Mouse (Mus musculus) olfactory bulb, adult 2 months (tissue): Measurements from ENCODE around the gene Naa25. TPM values are rescaled to one million over a fixed set of nuclear protein-coding genes. Genes with fewer than 3 reads are reported as not detected.
"Not testable (repeated sequence)": the region's sequence is repeated elsewhere in the genome, so short reads cannot be mapped to it uniquely, and the experiment has no call there.

Source experiments
- H3K27ac ChIP-seq: fragments of 200-500 bp; 2 replicates; pipeline ENCODE4 v1.5.1; 2012; ENCODE audit warnings: low read depth, low read length; ENCODE audit not compliant: insufficient read depth
- H3K4me1 ChIP-seq: fragments of 200-500 bp; 2 replicates; pipeline ENCODE4 v1.6.1; 2012; ENCODE audit warnings: low read length; ENCODE audit not compliant: control insufficient read depth, insufficient read depth
- H3K4me3 ChIP-seq: fragments of 200-500 bp; 2 replicates; pipeline ENCODE4 v1.5.1; 2012; ENCODE audit warnings: mild to moderate bottlenecking, low read depth, low read length, moderate library complexity; ENCODE audit not compliant: insufficient read depth
- CTCF ChIP-seq: fragments of 200-500 bp; IDR thresholded peaks from 2 replicates; pipeline ENCODE4 v1.5.1; 2012; ENCODE audit warnings: low read depth, mild to moderate bottlenecking, low read length, moderate library complexity; ENCODE audit not compliant: insufficient read depth
- POLR2A ChIP-seq: fragments of 200-500 bp; IDR thresholded peaks from 2 replicates; pipeline ENCODE4 v1.6.1; 2012; ENCODE audit warnings: mild to moderate bottlenecking, low read depth, low read length, moderate library complexity; ENCODE audit not compliant: insufficient read depth
- WGBS: fragments of 180-500 bp; shearing (Covaris S2); methylation state at CpG from one replicate; pipeline ENCODE4 v1.1.7; 2018; 5-methylcytosine and 5-hydroxymethylcytosine counted together
- polyA plus RNA-seq: library from polyadenylated mRNA; stranded (reverse); fragments of >200 nt; gene quantifications from 2 replicates; pipeline ENCODE4 v1.2.4, GENCODE M21; 2012; ENCODE audit warnings: low replicate concordance; ENCODE audit not compliant: missing spikeins, insufficient read depth, insufficient read length

Naa25 gene
- polyA plus RNA-seq, result not detected in 2 replicates

DNA sequence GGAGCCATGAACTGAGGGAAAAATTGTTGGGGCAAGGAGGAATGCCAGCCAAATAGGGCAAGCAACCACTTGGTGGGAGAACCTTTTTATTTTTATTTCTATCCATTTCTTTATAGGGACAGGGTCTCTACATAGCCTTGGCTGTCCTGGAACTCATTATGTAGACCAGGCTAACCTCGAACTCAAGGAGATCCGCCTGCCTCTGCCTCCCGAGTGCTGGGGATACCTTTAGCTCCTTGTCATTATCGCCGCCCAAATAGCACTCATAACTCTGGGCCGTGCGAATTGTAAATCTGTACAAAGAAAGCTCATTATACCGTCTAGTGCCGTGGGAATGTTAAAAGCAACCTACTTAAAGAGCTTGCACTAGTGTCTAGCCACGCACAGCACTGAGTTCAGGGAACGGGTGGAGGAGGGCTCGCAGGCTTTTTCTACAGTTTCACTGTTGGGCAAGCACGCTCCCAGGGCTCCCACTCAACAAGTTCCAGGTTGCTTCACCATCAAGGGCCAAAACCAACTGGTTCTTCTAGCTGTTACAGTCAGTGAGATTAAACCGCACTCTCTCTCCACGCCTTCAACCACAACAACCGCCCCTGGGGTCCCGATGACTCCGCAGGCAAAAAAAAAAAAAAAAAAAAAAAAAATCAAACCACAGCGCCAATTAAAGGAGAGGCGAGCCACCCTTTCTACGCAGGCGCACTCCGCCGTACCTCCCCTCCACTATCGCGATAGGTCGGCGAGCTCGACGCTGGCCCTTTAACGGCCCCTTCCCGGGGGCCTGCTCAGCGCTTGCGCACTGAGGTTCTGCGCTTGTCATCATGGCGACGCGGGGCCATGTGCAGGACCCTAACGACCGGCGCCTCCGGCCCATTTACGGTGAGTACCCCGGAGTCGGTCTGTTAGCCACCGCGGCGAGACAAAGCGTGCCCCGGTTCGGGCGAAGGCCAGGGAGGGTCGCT, at the start of gene Naa25:
Gene Naa25 (plus strand): TSS at position 750 of the 959 bp plus-strand sequence.
- H3K4me1 ChIP-seq, result peaks cover 9% of the 10 kb centered on the region
- H3K4me3 ChIP-seq, result peak within 1 kb of the TSS; percentile 72
- H3K27ac ChIP-seq, result peak within 1 kb of the TSS; percentile 25
- WGBS, result 7% methylated on average over 53 of the region's 53 CpGs
- no peak for TF ChIP-seq CTCF
- TF ChIP-seq POLR2A, result no peak; the same call in 1 of the 2 replicates

DNA sequence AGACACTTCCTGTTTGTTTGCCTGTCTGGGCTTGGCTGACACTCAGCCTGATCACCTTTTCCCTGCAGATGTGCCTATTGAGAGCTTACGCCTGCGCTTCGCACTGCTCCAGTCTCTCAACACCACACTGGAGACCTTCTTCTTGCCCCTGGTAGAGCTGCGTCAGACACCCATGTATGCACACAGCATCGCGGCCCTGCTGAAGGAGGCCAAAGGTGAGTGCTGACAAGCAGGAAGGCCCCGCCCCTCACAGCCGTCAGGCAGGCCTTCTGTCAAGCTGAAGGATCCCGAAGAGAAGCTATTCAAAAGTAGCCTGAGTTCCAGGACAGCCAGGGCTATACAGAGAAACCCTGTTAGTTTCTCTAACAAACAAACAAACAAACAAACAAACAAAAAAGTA, 38.5 kb upstream of the Naa25 start:
- WGBS, result 75% methylated on average over 9 of the region's 9 CpGs
- Histone ChIP-seq H3K4me3 (no peak overlapping the region), H3K4me1 (peaks cover 11% of the 10 kb centered on the region; the same call in 1 of the 2 replicates), H3K27ac (no peak overlapping the region)
- no peak for TF ChIP-seq CTCF
- no peak for TF ChIP-seq POLR2A

GRCm38 (mm10) chr5:121361696-121362095, 36.0 kb upstream of the Naa25 start:
- Histone ChIP-seq H3K4me1 (peaks cover 11% of the 10 kb centered on the region; the same call in 1 of the 2 replicates), H3K4me3 (no peak overlapping the region), H3K27ac (no peak overlapping the region)
- TF ChIP-seq POLR2A (no peak), CTCF (no peak)
- WGBS, result 89% methylated on average over 5 of the region's 5 CpGs

DNA sequence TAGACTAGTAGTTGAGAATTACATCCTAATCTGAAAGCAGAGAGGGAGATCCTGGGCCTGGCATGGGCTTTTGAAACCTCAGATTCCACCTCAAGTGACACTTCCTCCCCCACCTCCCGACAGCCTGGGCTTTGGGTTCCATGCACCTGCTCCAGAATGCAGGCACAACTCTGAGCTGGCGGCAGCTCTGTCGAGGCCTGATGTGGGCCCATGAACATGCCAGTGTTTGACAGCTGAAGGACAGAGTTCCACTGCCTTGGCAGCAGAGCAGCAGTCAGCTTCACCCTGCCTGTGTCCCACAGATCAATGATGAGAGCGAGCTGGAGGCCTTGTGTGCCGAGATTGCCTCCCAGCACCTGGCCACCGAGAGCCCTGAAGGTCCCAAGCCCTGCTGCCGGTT, 34.3 kb upstream of the Naa25 start:
- WGBS, result 80% methylated on average over 7 of the region's 7 CpGs
- TF ChIP-seq POLR2A (no peak), CTCF (no peak)
- H3K27ac ChIP-seq, result no peak overlapping the region
- H3K4me3 ChIP-seq, result no peak overlapping the region
- H3K4me1 ChIP-seq, result peaks cover 17% of the 10 kb centered on the region

DNA sequence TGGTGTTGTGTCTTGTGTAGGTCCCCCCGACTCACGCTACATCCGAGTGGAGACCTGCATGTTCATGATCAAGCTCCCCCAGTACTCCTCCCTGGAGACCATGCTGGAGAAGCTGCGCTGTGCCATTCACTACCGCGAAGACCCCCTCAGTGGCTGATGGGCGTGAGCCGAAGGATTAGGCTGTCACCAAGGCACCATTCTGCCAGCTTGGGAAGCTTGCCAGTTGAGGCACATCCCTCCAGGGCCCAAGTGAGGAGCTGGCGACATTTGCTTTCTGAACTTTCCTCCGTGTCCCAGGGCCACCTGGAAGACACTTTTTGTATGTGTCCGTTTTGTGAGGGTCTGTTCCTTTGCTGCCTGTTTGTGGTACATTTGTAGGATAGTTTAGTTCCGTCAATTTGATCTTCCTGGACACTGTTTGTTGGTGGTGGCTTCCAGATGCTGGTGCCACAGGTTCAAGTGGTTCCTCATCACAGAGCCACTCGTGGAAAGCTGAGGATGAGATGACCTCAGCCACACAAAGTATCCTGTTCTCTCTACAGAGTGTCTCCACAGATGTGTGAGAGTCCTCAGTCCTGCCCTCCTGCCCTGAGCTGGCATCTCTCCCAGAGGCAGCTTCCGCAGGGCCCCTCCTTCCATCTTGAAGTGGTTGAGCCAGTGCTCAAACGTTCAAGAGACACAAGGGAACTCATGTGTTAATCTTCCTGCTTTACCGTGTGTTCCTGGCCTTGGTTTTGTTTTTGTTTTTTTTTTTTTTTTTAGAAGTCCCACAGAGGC, 31.1 kb upstream of the Naa25 start:
- 46% methylated on average over 16 of the region's 16 CpGs for WGBS
- peaks cover 11% of the 10 kb centered on the region for H3K4me1 ChIP-seq

DNA sequence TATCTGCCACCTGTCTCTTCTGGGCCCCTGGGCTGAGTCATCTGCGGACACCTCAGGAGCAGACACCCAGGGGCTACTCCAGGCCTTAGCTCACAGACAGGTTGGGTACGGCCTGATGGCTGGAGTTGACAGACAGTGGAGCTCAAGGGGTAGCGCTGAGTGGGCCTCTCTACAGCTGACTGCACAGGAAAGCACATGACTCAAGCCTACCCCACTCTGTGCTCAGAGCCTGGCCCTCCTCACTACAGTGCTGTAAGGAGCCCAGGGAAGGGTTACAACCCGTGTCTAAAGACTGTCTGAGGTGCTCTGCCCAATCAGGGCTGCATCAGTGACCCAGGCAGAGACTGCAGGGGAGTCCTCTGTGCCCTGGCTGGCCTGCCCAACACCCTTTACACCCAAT, 30.5 kb upstream of the Naa25 start:
- WGBS, result 78% methylated on average over 4 of the region's 4 CpGs
- TF ChIP-seq CTCF (no peak), POLR2A (no peak)
- Histone ChIP-seq H3K4me3 (no peak overlapping the region), H3K4me1 (peaks cover 11% of the 10 kb centered on the region), H3K27ac (no peak overlapping the region)

More for the DNA sequence above, 31.1 kb upstream of the Naa25 start:
- TF ChIP-seq POLR2A (no peak), CTCF (no peak)
- Histone ChIP-seq H3K4me3 (no peak overlapping the region), H3K27ac (no peak overlapping the region)

DNA sequence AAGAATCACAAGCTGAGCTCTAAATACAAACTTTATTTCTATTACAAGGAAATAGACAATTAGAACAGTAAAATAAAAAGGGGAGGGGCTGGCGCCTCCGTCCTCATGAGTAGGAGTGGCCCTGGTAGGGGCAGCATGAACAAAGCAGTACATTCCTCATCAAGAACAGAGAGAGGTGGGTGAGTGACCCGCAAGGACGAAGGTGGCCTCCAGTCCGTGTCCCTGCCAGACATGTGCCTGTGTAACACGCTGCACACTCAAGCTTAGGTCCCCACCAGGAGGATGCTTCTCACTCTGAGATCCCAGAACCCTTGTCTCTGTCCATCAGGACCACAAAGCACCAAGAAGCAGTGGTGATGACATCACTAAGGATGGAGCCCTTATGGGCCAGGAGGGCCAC, 26.0 kb upstream of the Naa25 start:
- Histone ChIP-seq H3K4me1 (peaks cover 11% of the 10 kb centered on the region), H3K4me3 (no peak overlapping the region), H3K27ac (no peak overlapping the region)
- TF ChIP-seq CTCF, result no peak
- no peak for TF ChIP-seq POLR2A
- WGBS, result 85% methylated on average over 6 of the region's 6 CpGs

DNA sequence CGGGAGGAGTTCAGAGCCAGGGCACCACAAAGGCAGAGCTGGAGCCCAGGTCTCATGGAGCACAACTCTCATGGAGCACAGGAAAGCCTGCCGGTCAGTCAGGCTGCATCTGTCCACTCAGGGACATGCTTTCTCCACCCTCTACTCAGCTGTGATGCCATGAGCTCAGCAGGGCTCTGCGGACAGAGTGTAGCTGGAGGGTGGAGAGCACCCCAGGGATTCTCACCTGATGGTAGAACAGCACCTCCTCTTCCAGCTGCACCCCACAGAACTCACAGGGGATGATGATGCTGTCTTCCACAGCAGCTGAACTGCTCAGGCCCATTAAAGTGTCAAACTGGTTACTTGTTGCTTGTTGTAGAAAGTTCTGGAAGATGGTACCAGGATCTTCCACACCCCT, 22.9 kb upstream of the Naa25 start:
- peaks cover 5% of the 10 kb centered on the region; the same call in 1 of the 2 replicates for H3K4me1 ChIP-seq
- TF ChIP-seq POLR2A (no peak), CTCF (no peak)
- WGBS, result 84% methylated on average over 3 of the region's 3 CpGs
- no peak overlapping the region for H3K27ac ChIP-seq
- H3K4me3 ChIP-seq, result no peak overlapping the region

- not testable (repeated sequence) for H3K4me1 ChIP-seq, H3K4me3 ChIP-seq, H3K27ac ChIP-seq
- WGBS, result 79% methylated on average over 5 of the region's 5 CpGs
Observed at GRCm38 (mm10) chr5:121376972-121377371, 20.8 kb upstream of the Naa25 start.
